Mouse (Mus musculus): ENCODE measurements around the gene Morf4l1.
"Not testable (repeated sequence)": the region's sequence is repeated elsewhere in the genome, so short reads cannot be mapped to it uniquely, and the experiment has no call there.

Morf4l1 gene

GRCm38 (mm10) chr9:90059828-90060573, 54.6 kb downstream of the Morf4l1 start:
- DNase-seq, result no peak

- no peak for DNase-seq
These were observed 57.9 kb downstream of the Morf4l1 start for GRCm38 (mm10) chr9:90056716-90057115.

- DNase-seq, result no peak
These were observed 58.7 kb downstream of the Morf4l1 start for GRCm38 (mm10) chr9:90055911-90056310.

- no peak for DNase-seq
These were observed 59.2 kb downstream of the Morf4l1 start for GRCm38 (mm10) chr9:90055409-90055808.

GRCm38 (mm10) chr9:90054371-90055145, 60.0 kb downstream of the Morf4l1 start:
- DNase-seq, result no peak

GRCm38 (mm10) chr9:90053852-90054251, 60.7 kb downstream of the Morf4l1 start, which contains the start of gene Ctsh:
TSS of gene Ctsh (plus strand) at chr9:90054152.
- DNase-seq, result no peak

- DNase-seq, result no peak
These were observed 66.5 kb downstream of the Morf4l1 start for GRCm38 (mm10) chr9:90047937-90048627.

- no peak for DNase-seq
These were observed 69.4 kb downstream of the Morf4l1 start for GRCm38 (mm10) chr9:90045191-90045590.

GRCm38 (mm10) chr9:90042906-90043305, 71.7 kb downstream of the Morf4l1 start:
- not testable (repeated sequence) for DNase-seq
